ENCODE assay signal across 22 mouse cellular contexts in genomic region chr19:57073450-57073849, GRCm38 (mm10).
DNase-seq lines count a peak whose midpoint lies in the region; ATAC-seq lines count a peak whose summit lies in the region.
"Had no signal": no experiment of that assay in that cellular context is flagged by ENCODE, and none has a peak within 500 bp of the region (broad histone marks: within the 10 kb centered on the region; RNA-seq: fewer than 3 reads in every experiment).

No protein-coding gene starts in this region.

- ATAC-seq in heart, embryonic 15.5 days (replicated peaks; ENCODE audit: insufficient number of reproducible peaks, insufficient read depth, low FRiP score, low read depth) = no peak
- peak; percentile 49; the same call in 1 of the 2 replicates for ATAC-seq in lung, embryonic 16.5 days (ENCODE audit: low read depth)
- ATAC-seq: forebrain, embryonic 15.5 days; intestine, embryonic 16.5 days had no signal

- H3K4me1 ChIP-seq in heart, embryonic 15.5 days (replicated peaks) = peaks cover 18% of the 10 kb centered on the region
- peaks cover 12% of the 10 kb centered on the region for H3K4me1 ChIP-seq in lung, embryonic 16.5 days (replicated peaks; ENCODE audit: control insufficient read depth, insufficient read depth, low read length)
- peaks cover 32% of the 10 kb centered on the region for H3K4me1 ChIP-seq in brown adipose tissue, adult 24 weeks (ENCODE audit: control insufficient read depth, insufficient read depth, insufficient read length, low read length)
- H3K4me1 ChIP-seq in limb, embryonic 10.5 days = peaks cover 24% of the 10 kb centered on the region

- H3K36me3 ChIP-seq in heart, embryonic 15.5 days = peaks cover 8% of the 10 kb centered on the region; the same call in 1 of the 2 replicates
- H3K36me3 ChIP-seq in lung, embryonic 16.5 days (ENCODE audit: control insufficient read depth, insufficient read depth, low read length) = no peaks in the 10 kb centered on the region
- no peaks in the 10 kb centered on the region for H3K36me3 ChIP-seq in limb, embryonic 10.5 days
- H3K36me3 ChIP-seq: forebrain, embryonic 15.5 days; hindbrain, embryonic 15.5 days; kidney, embryonic 15.5 days had no signal

- no peak overlapping the region for H3K4me2 ChIP-seq in heart, embryonic 15.5 days
- no peak overlapping the region for H3K4me2 ChIP-seq in lung, embryonic 16.5 days (ENCODE audit: low read depth, low read length)
- H3K4me2 ChIP-seq: forebrain, embryonic 15.5 days; heart, embryonic 13.5 days; hindbrain, embryonic 15.5 days; kidney, embryonic 15.5 days; midbrain, embryonic 11.5 days had no signal

- no peaks in the 10 kb centered on the region for H3K27me3 ChIP-seq in heart, embryonic 15.5 days
- H3K27me3 ChIP-seq in lung, embryonic 16.5 days (ENCODE audit: control insufficient read depth, insufficient read depth, low read depth, low read length) = no peaks in the 10 kb centered on the region
- peaks cover 86% of the 10 kb centered on the region for H3K27me3 ChIP-seq in limb, embryonic 10.5 days (ENCODE audit: low read depth, poor library complexity, severe bottlenecking)
- H3K27me3 ChIP-seq: forebrain, embryonic 15.5 days; heart, embryonic 13.5 days; hindbrain, embryonic 15.5 days; kidney, embryonic 15.5 days had no signal

- DNase-seq in heart, postnatal 4 days = no peak
- no peak for DNase-seq in lung, postnatal 4 days
- DNase-seq in CD4-positive, CD25-positive, alpha-beta regulatory T cell, adult 2 months (ENCODE audit: low read depth, low spot score) = peak; percentile 35
- DNase-seq in limb, embryonic 10.5 days (ENCODE audit: low spot score) = no peak
- no peak for DNase-seq in cerebellum, adult 11 months
- DNase-seq: adrenal gland, postnatal 10 days; cerebellum, adult 9-10 months; gastrocnemius, postnatal 10 days; heart, adult 11 months; kidney, postnatal 36 days; lung, adult 18-20 months; right cerebral cortex, postnatal 14 days; spleen, adult 18-20 months had no signal

- H3K4me3 ChIP-seq in heart, embryonic 15.5 days = no peak overlapping the region
- H3K4me3 ChIP-seq in lung, embryonic 16.5 days (ENCODE audit: low read length) = no peak overlapping the region
- no peak overlapping the region for H3K4me3 ChIP-seq in brown adipose tissue, adult 24 weeks (ENCODE audit: insufficient read depth, low read depth, low read length)
- H3K4me3 ChIP-seq in limb, embryonic 10.5 days = no peak overlapping the region
- H3K4me3 ChIP-seq: forebrain, embryonic 15.5 days; heart, embryonic 13.5 days; hindbrain, embryonic 15.5 days; kidney, embryonic 15.5 days had no signal

- no peak overlapping the region for H3K9ac ChIP-seq in heart, embryonic 15.5 days
- no peak overlapping the region for H3K9ac ChIP-seq in lung, embryonic 16.5 days (ENCODE audit: low read length)
- H3K9ac ChIP-seq: forebrain, embryonic 15.5 days; heart, embryonic 13.5 days; hindbrain, embryonic 15.5 days; kidney, embryonic 15.5 days had no signal

- no peaks in the 10 kb centered on the region for H3K9me3 ChIP-seq in heart, embryonic 15.5 days (replicated peaks)
- H3K9me3 ChIP-seq in lung, embryonic 16.5 days (ENCODE audit: control insufficient read depth, low read length) = no peaks in the 10 kb centered on the region
- H3K9me3 ChIP-seq in limb, embryonic 10.5 days (replicated peaks) = no peaks in the 10 kb centered on the region
- H3K9me3 ChIP-seq: forebrain, embryonic 15.5 days; heart, embryonic 13.5 days; hindbrain, embryonic 15.5 days; kidney, embryonic 15.5 days had no signal

- H3K27ac ChIP-seq in heart, embryonic 15.5 days = peak overlapping the region; percentile 23; the same call in 1 of the 2 replicates
- H3K27ac ChIP-seq in lung, embryonic 16.5 days (ENCODE audit: low read length) = no peak overlapping the region
- H3K27ac ChIP-seq in brown adipose tissue, adult 24 weeks (replicated peaks; ENCODE audit: low read depth, low read length) = peak overlapping the region; percentile 74
- H3K27ac ChIP-seq in limb, embryonic 10.5 days = no peak overlapping the region
- H3K27ac ChIP-seq: forebrain, embryonic 15.5 days; heart, embryonic 13.5 days; hindbrain, embryonic 15.5 days had no signal

- WGBS in heart, embryonic 15.5 days = 75% methylated on average over 4 of the region's 4 CpGs
- WGBS in lung, embryonic 16.5 days = 68% methylated on average over 4 of the region's 4 CpGs
- 85% methylated on average over 4 of the region's 4 CpGs for WGBS in limb, embryonic 10.5 days

Comparison
In these comparisons a context has a peak if more than half of its experiments do, and no peak if none do; other contexts are left out.
1. H3K27ac ChIP-seq: peak in heart, embryonic 15.5 days (single experiment) and brown adipose tissue, adult 24 weeks (single experiment); none in lung, embryonic 16.5 days (single experiment) and limb, embryonic 10.5 days (single experiment).